Mouse (Mus musculus): ENCODE measurements around the gene Cd300lf. TPM values are rescaled to one million over a fixed set of nuclear protein-coding genes. Genes with fewer than 3 reads are reported as not detected.

The Cd300lf gene
- total RNA-seq, 2 experiments from 2014 or later, result 0.31 to 0.52 TPM

GRCm38 (mm10) chr11:115160883-115161577 is 27.2 kb upstream of the Cd300lf start:
- peak; percentile 86 for DNase-seq

GRCm38 (mm10) chr11:115160016-115160797 is 26.4 kb upstream of the Cd300lf start:
- peak; percentile 85 for DNase-seq

DNA sequence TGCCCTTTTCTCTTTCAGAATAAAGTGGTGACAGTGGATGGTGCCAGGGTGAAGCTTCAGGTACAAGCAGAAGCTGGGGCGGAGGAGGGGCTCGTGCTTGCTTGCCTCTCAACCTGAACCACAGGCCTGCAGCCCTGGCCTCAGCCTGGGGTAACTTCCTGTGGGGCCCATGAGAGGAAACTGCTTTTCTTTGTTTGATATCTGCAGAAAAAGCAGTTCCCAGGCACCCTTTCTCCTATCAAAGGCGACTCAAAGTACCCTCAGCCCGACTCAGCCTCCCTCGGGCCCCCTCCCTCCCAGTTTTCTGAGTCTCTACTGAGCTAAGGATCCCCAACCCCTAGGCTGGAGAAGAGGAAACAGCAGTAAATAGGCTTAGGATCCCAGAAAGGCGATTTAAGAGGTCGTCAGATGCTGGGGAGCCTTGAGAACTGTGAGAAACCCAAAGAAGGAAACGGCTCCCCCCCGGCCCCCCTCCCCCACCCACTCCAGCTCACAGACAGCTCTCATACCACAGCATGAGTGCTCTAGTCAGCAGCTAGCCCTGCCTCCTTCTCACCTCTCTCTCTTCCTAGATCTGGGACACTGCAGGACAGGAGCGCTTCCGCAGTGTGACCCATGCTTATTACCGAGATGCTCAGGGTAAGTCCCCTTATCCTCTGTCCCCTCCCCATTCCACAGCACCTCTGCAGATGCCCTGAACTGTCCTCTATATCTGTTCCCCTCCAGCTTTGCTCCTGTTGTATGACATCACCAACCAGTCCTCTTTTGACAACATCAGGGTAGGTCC is 24.3 kb upstream of the Cd300lf start:
- no peak for DNase-seq

- no peak for DNase-seq
Observed at GRCm38 (mm10) chr11:115155053-115155634, 21.4 kb upstream of the Cd300lf start.

GRCm38 (mm10) chr11:115153699-115154292 is 20.0 kb upstream of the Cd300lf start:
- peak; percentile 79 for DNase-seq

- DNase-seq, result no peak
Observed at GRCm38 (mm10) chr11:115153088-115153487, 19.3 kb upstream of the Cd300lf start.

GRCm38 (mm10) chr11:115151755-115152429 is 18.1 kb upstream of the Cd300lf start:
- peak; percentile 78 for DNase-seq

DNA sequence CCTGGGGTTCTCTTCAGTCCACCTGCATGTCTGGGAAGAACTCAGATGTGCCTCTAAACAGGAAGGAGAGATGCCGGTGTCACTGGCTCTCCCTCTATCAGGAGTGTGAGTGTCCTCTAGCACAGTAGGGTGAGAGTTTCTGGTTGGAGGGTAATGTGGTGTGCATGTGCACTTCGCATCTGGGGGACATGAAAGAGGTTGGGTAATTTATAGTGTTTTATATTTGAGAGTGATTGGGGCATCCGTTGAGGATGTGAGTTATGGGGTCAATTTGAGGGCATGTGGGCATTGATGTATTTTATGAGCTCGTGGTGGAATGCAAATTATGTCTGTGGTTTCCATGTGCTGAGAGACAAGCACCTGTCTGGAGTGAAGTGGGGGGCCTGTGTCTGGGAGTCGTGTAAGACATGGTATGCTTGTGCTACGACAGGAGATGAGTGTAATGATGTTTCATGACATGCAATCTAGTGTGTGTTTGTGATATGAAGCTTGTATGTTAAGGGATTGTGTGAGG is 17.0 kb upstream of the Cd300lf start:
- no peak for DNase-seq

- no peak for DNase-seq
Observed at GRCm38 (mm10) chr11:115147813-115148212, 14.0 kb upstream of the Cd300lf start.

DNA sequence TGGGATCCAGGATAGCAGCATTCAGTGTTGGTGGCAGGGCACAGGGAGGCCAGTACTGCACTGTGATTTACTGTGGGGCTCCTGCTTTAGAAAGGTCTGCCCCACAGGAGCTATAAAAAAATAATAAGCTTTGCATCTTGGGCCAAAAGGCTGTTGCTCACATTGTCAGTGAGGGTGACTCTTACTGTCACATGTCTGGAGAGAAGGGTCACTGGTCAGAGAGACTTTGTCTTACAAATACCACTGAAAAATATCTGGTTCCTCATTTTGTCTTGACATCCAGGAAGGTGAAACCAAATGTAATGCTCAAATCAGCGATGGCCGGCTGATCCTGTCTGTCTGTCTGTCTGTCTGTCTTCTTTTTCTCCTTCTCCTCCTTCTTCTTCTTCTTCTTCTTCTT is 8.2 kb upstream of the Cd300lf start:
- DNase-seq, result no peak

DNA sequence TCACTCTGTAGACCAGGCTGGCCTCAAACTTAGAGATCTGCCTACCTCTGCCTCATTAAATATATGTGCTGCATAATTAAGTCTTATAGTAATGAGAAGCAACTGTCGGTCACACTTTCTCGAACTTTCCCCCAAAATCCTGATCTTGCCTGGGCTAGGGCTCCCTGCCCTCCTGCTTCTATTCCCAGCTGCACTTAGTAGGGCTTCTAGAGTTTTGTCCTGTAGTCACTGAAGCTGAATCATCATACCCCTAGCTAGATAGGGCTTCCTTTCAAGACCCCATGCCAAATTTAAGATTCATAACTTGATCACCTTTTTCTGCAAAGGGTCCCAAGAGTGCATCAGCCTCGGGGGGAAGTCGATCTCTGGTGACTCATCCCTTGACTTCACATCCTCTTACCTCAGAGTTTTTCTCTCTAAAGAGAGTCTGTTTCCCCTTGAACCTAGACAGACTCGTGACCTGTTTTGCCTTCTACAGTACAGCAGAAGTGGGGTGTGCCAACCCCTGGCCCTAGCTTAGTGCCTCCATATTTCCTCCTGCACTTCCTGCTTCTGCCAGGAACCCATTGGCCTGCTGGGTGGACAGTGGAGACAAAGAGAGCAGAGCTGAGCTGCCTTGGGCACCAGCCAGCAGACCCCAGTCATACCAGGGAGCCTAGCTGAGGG is 4.9 kb upstream of the Cd300lf start:
- DNase-seq, result no peak

- no peak for DNase-seq
Observed at GRCm38 (mm10) chr11:115131768-115132381, 1.9 kb downstream of the Cd300lf start.

DNA sequence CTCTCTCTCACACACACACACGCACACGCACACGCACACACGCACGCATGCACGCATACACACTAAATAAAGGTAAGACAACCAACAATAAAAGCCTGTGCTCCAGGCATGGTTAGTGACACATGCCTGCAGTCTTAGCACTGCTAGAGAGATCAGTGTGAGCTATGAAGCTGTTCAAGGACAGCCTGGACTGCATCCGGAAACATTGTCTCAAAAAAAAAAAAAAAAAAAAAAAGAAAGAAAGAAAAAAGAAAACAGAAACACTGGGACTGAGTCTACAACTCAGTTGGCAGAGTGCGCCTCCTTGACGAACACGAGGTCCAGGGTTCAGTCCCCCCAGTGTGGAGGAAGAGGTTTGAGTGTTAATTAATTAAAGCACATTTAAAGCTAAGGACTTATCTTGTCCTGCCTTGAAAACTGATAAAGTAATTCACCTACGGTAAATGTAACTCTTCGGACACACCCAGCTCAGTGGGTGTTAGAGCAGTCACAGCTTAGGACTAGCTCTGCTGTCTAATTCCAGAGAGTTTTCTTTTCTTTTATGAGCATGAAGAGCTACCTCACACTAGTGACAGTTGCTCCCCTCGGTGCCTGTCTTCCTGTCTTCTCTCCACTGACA is 4.2 kb downstream of the Cd300lf start:
- DNase-seq, result no peak

GRCm38 (mm10) chr11:115128483-115128882 is 5.3 kb downstream of the Cd300lf start:
- no peak for DNase-seq

- DNase-seq, result no peak
Observed at GRCm38 (mm10) chr11:115119409-115119808, 14.4 kb downstream of the Cd300lf start.

DNA sequence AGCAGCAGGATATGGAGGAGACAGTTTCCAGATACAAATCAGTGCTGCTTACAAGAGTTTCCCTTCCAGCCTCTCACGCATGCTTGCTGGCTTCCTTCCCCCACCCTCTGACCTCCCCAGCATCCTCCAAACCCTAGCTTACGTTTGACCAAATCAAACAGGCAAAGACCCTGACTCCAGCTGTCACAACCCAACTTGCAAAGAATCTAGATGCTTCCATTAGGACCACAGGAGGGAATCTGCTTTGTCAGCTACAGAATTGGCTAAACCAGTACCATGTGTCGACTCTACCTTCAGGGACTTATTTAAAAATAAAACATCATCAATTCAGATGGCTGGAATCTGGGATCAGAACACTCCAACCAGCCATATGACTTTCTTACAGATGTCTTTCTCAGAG is 21.6 kb downstream of the Cd300lf start:
- no peak for DNase-seq

DNA sequence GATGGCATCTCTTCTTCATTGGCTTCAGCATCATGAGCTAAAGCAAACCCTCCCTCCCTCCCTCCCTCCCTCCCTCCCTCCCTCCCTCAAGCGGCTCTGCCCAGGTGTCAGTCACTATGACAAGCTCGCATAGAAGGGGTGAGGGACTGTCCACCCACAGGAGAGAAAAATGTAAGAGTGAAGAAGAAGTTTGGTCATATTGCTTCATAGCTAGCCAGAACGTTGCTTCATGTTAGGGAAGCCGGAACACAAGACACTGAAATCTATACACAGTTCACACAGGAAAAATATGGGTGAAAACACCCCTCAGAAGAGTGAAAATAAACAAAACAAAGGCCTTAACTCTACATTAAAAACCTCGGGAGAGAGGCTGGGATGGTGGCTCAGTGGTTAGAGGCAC is 23.5 kb downstream of the Cd300lf start:
- DNase-seq, result no peak

- DNase-seq, result no peak
Observed at GRCm38 (mm10) chr11:115108176-115108575, 25.6 kb downstream of the Cd300lf start.

- DNase-seq, result no peak
Observed at GRCm38 (mm10) chr11:115107403-115107916, 26.3 kb downstream of the Cd300lf start.

GRCm38 (mm10) chr11:115106638-115107037 is 27.2 kb downstream of the Cd300lf start:
- DNase-seq, result no peak
